Mouse (Mus musculus) testis, adult 2 months (tissue): ENCODE measurements around the gene Sec11a.
"Not testable (repeated sequence)": the region's sequence is repeated elsewhere in the genome, so short reads cannot be mapped to it uniquely, and the experiment has no call there.

Source experiments
- CTCF ChIP-seq: fragments of 200-500 bp; IDR thresholded peaks from 2 replicates; pipeline ENCODE4 v1.5.1; 2012; ENCODE audit warnings: low read depth, mild to moderate bottlenecking, inconsistent platforms, low read length, moderate library complexity; ENCODE audit not compliant: control insufficient read depth, insufficient read depth, insufficient replicate concordance
- POLR2A ChIP-seq: fragments of 200-500 bp; IDR thresholded peaks from 2 replicates; pipeline ENCODE4 v1.6.1; 2012; ENCODE audit warnings: low read depth, mild to moderate bottlenecking, inconsistent platforms, low read length, moderate library complexity; ENCODE audit not compliant: control insufficient read depth

DNA sequence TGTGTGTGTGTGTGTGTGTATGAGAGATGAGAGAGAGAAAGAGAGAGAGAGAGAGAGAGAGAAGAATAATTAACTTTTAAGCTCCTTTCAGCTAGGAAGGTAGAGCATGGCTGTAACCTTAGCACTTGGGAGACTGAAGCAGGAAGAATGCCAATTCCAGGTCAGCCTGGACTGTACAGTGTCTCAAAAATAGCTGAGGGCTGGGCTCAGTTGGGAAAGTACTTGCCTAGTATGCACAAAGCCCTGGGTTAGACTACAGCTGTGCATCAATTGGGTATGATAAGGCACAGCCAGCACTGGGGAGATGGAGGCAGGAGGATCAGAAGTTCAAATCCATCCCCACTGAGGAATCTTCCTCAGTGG, 10.3 kb downstream of the Sec11a start:
- not testable (repeated sequence) for TF ChIP-seq CTCF, POLR2A
